Mouse (Mus musculus) lung, postnatal 14 days (tissue): ENCODE measurements around the gene Cyp2c55.

Source experiments
- DNase-seq: peaks from one replicate; pipeline ENCODE4 v3.0.0; 2021

Cyp2c55 gene

DNA sequence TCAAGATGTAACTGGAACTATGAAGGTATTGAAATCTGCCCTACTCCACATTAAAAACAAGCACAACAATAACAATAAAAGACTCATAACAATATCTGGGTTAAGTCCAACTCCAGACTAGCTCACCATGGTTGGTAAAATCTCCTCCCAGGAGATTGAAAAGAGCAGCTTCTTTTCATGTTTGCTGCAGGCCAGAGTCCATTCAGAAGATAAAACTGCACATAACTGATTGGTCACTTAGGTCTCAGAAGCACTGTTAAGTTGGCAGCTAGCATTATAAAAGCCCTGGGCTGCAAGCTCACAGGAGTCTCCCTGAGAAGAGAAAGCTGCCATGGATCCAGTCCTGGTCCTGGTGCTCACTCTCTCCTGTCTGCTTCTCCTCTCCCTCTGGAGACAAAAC is at the start of gene Cyp2c55:
TSS of gene Cyp2c55 (plus strand) at position 305 of the 400 bp plus-strand sequence.
- DNase-seq: no peak

DNA sequence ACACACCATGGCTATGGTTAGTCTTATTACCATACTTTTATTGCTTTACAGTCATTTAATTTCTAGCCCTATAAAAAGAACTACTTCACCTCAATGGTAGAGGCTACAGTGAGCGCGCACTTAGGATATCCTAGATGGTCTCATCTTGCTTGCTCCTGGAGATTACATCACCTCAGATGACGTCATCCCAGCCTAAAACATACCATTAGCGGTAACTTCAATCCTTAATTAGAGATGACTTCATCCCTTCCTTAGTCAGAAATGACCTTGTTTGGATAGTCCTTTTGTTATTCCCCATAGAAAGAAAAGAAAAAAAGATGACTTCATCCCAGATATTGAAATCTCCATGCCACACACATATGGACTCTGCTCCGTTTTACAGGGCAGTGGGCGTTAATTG is 36.1 kb upstream of the Cyp2c55 start:
- no peak for DNase-seq

DNA sequence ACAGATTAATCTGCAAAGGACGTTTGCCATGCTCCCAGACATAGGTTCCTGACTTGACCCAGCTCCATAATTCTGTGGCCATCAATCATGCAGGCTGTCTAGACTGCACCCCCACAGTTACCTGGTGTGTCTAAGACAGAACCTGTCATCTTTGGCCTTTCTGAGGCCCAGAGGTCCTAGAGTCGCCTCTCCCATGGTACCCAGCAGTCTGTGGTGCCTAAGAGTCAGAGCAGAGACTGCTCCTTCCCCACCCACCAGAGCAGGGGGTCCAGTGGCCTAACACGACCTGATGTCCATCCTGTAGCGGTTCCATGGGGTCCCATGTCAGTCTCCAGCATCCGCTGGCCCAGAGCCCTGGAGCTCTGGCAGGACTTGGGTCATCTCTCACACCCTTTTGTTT is 34.2 kb upstream of the Cyp2c55 start:
- DNase-seq: no peak

DNA sequence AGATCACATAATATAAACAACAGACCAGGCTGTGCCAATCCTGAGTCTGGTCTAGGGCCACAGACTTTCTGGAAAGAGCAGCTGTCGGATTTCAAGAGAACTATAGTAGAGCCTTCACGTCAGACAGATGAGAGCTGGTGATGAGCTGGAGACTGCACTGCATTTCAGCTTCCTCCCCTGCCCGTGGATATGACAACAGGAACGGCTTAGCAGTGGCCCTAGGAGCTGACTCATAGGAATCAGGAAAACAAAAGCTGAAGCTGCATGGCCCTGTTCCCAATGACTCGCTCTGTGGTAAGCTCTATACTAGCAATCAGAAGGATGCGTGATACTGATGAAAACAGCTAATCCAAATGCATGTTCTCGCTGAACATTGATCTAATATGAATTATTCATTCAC is 33.2 kb upstream of the Cyp2c55 start:
- DNase-seq: no peak

DNA sequence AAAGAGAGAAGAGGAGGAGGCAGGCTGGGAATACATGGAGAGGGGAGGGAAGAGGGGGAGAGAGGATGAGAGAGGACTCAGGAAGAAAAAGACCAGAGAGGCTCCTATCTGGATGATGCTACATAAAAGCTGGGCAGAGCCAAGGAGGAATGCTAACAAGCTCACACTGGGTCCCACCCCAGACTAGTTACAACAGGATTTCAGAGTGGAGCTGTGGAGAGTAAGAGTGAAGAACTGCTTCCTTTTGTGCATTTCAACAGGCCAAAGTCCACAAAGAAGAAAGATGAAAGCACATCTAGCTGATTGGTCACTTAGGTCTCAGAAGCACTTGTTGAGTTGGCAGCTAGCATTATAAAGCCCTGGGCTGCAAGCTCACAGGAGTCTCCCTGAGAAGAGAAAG is 30.6 kb upstream of the Cyp2c55 start:
- no peak for DNase-seq

DNA sequence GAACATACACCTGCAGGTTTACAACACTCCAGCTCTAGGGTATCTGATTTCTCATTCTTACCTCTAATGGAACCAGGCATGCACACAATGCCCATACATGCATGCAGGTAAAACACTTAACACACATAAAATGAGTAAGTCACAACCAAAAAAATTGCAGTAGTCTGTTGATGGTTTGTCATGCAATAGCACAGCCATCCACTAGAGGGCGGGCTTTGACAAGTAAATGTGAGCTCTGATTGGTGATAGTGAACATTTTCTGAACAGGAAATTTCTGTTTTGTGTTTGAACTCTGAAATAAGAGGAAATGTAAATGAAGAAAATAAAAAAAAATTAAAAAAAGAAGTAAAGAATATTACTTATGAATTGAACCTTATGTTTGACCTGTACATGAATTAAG is 24.9 kb upstream of the Cyp2c55 start:
- peak; percentile 68 for DNase-seq

DNA sequence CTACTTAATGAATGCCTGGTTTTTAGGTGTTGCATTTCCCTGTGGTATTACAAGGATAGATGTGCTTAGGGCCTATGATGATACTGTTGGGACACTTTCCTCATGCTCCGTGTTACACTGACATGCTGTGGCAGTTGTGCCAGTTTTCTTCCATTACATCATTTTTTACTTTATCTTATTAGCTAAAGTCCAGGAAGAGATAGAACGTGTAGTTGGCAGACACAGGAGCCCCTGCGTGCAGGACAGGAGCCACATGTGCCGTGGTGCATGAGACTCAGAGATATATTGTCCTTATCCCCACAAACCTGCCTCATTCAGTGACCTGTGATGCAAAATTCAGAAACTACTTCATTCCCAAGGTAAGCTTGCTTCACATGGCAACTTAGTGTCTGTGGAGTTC is 8.6 kb upstream of the Cyp2c55 start:
- no peak for DNase-seq

DNA sequence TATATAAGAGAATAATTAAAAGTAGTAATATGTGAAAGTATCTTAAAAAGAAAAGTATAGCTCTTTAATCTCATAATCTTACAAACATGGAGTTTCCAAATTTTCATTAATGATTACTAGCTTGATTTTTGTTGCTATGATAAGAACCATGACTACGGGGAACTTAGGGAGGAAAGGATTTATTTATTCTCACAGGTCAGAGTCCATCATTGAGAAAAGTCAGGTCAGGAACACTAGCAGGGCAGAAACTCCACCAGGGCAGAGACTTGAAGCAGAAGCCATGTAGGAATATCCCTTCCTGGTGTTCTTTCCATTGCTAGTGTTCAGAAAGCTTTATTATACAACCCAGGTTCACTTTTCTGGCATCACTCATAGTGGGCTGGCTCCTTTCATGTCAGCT is 8.1 kb upstream of the Cyp2c55 start:
- no peak for DNase-seq

DNA sequence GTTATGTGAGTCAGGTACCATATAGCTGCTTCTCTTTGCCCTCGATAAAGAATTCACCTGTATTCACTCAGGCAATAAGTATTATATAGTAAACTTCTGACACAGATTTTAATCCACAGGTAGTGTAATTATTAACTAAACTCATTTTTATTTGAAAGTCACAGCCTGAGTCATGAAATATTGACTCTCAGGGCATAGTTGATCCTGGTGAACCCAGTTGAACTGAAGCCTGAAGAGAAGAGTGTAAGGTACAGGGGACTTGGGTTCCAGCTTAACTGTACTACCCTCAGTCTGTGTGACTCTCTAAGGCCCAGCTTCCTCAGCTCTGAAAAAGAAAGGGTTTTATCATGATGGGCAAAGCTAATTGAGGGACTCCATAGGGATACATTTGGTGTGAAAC is 1.7 kb upstream of the Cyp2c55 start:
- no peak for DNase-seq

DNA sequence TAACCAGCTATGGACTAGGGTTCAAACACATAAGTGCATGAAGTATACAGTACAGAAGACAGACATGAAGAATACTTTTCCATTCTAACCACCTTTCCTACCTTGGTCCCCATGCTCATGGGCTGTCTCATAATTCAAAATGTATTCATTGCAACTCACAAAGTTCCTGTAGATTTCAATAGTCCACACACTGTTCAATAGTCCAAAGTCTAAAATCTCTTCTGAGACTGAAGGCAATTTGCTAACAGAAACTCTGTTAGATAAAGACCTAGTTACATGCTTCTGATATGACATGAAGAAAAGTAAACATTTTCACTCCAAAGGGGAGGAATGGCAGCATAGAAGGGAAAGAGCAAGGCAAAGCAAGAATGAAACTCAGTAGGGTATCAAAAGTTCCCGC is 51.1 kb downstream of the Cyp2c55 start:
- no peak for DNase-seq

DNA sequence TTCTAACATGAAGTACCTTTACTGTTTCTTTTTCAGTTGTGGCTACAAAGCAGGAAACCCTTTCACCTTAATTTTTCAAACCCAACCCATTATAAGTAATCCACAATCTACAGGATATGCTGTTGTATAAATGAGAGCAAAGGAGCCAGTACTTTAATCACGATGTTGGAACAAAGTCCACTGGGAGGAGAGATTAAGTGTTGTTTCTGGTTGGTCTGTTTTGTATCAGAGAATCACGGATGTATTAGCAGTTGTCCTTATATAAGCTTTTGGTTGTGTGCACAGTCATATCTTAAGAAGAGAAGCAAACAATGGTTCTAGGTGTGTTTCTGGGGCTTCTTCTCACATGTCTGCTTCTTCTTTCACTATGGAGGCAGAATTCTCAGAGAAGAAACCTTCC is 53.9 kb downstream of the Cyp2c55 start, which contains the start of gene Cyp2c65:
TSS of gene Cyp2c65 (plus strand) at position 297 of the 400 bp plus-strand sequence.
- no peak for DNase-seq
